Mouse (Mus musculus) heart, postnatal 10 days (tissue): Measurements from ENCODE around the gene Fyn. TPM values are rescaled to one million over a fixed set of nuclear protein-coding genes. Genes with fewer than 3 reads are reported as not detected.
A peak's percentile ranks its signal among the peaks of the same experiment; 100 is the strongest.

ENCODE experiments used
- DNase-seq, 2 experiments: peaks; one replicate each; pipeline ENCODE4 v3.0.0; 2021
- intact Hi-C: fragments of 180-260 bp; cut with DNase I; formaldehyde crosslinking; loops from one replicate; pipeline ENCODE4 v1.15.1; 2025
- total RNA-seq, 2 experiments: library from RNA; stranded (reverse); gene quantifications; 2 replicates each; pipeline ENCODE4 v1.2.3; 2021

Fyn gene
- total RNA-seq, 2 experiments from 2014 or later = 52.2 to 55.5 TPM

GRCm38 (mm10) chr10:39434758-39435448 is 66.2 kb downstream of the Fyn start:
- intact Hi-C loops = no loop called here

GRCm38 (mm10) chr10:39438905-39439304 is 70.2 kb downstream of the Fyn start:
- no peak for DNase-seq
- intact Hi-C loops = no loop called here

More at GRCm38 (mm10) chr10:39434758-39435448, 66.2 kb downstream of the Fyn start:
- no peak for DNase-seq

GRCm38 (mm10) chr10:39440506-39440905 is 71.9 kb downstream of the Fyn start:
- intact Hi-C loops = no loop called here
- DNase-seq = no peak

- no peak for DNase-seq
- intact Hi-C loops = no loop called here
Observed at GRCm38 (mm10) chr10:39441636-39442035, 73.0 kb downstream of the Fyn start.

GRCm38 (mm10) chr10:39443122-39443521 is 74.5 kb downstream of the Fyn start:
- DNase-seq = no peak
- intact Hi-C loops = no loop called here

- no peak for DNase-seq
- intact Hi-C loops = no loop called here
Observed at GRCm38 (mm10) chr10:39443947-39444346, 75.3 kb downstream of the Fyn start.

- no peak for DNase-seq
- intact Hi-C loops = no loop called here
Observed at GRCm38 (mm10) chr10:39445870-39446269, 77.2 kb downstream of the Fyn start.

GRCm38 (mm10) chr10:39446706-39447105 is 78.1 kb downstream of the Fyn start:
- DNase-seq = no peak
- intact Hi-C loops = no loop called here

GRCm38 (mm10) chr10:39449179-39449578 is 80.5 kb downstream of the Fyn start:
- intact Hi-C loops = no loop called here
- DNase-seq = no peak

- no peak for DNase-seq
- intact Hi-C loops = loop anchor here (5.0 kb wide), 2 partner anchors 67 to 208 kb away; no protein-coding TSS in a partner anchor
Observed at GRCm38 (mm10) chr10:39450356-39450755, 81.7 kb downstream of the Fyn start.

- peak; percentile 50 to 61 for DNase-seq
Observed at GRCm38 (mm10) chr10:39451065-39451464, 82.4 kb downstream of the Fyn start.

GRCm38 (mm10) chr10:39451918-39452624 is 83.4 kb downstream of the Fyn start:
- no peak for DNase-seq
- intact Hi-C loops = loop anchor here (5.0 kb wide), 2 partner anchors 65 to 210 kb away; no protein-coding TSS in a partner anchor

More at GRCm38 (mm10) chr10:39451065-39451464, 82.4 kb downstream of the Fyn start:
- intact Hi-C loops = loop anchor here (5.0 kb wide), 2 partner anchors 66 to 209 kb away; no protein-coding TSS in a partner anchor

- intact Hi-C loops = loop anchor here (5.0 kb wide), 1 partner anchor 283 kb away; no protein-coding TSS in a partner anchor
- DNase-seq = no peak
Observed at GRCm38 (mm10) chr10:39455344-39455743, 86.7 kb downstream of the Fyn start.

GRCm38 (mm10) chr10:39455857-39456620 is 87.4 kb downstream of the Fyn start:
- intact Hi-C loops = loop anchor here (5.0 kb wide), 1 partner anchor 284 kb away; no protein-coding TSS in a partner anchor
- DNase-seq = no peak

- intact Hi-C loops = loop anchor here (5.0 kb wide), 1 partner anchor 284 kb away; no protein-coding TSS in a partner anchor
- DNase-seq = no peak
Observed at GRCm38 (mm10) chr10:39456776-39457175, 88.1 kb downstream of the Fyn start.

- intact Hi-C loops = loop anchor here (5.0 kb wide), 1 partner anchor 285 kb away; no protein-coding TSS in a partner anchor
- no peak for DNase-seq
Observed at GRCm38 (mm10) chr10:39457281-39457680, 88.6 kb downstream of the Fyn start.

GRCm38 (mm10) chr10:39458766-39459699 is 90.4 kb downstream of the Fyn start:
- DNase-seq = peak in 1 of 2 experiments; percentile 49
- intact Hi-C loops = loop anchor here (5.0 kb wide), 1 partner anchor 287 kb away; no protein-coding TSS in a partner anchor

GRCm38 (mm10) chr10:39460621-39461020 is 92.0 kb downstream of the Fyn start:
- intact Hi-C loops = loop anchor here (5.0 kb wide), 1 partner anchor 88 kb away; no protein-coding TSS in a partner anchor
- no peak for DNase-seq

- intact Hi-C loops = loop anchor here (5.0 kb wide), 1 partner anchor 90 kb away; no protein-coding TSS in a partner anchor
- no peak for DNase-seq
Observed at GRCm38 (mm10) chr10:39461909-39462308, 93.3 kb downstream of the Fyn start.
